Mouse (Mus musculus): Measurements from ENCODE around the gene Nudt16l1. TPM values are rescaled to one million over a fixed set of nuclear protein-coding genes. Genes with fewer than 3 reads are reported as not detected.
A peak's percentile ranks its signal among the peaks of the same experiment; 100 is the strongest.

Gene Nudt16l1
- 137 and 145 TPM in 2 replicates for polyA plus RNA-seq (2012; rRNA removed)

GRCm38 (mm10) chr16:4938461-4938860 lies at the start of gene Nudt16l1:
Gene Nudt16l1, plus strand, starts transcription at chr16:4938761.
- H3K36me3 ChIP-seq (ENCODE audit: control insufficient read depth, insufficient read depth, low read length), result no peaks in the 10 kb centered on the region
- H3K27ac ChIP-seq (ENCODE audit: insufficient read depth, low read depth, low read length), result peak within 1 kb of the TSS; percentile 54
- peaks cover 9% of the 10 kb centered on the region for H3K4me1 ChIP-seq (ENCODE audit: control insufficient read depth, insufficient read depth, low read length)
- H3K27me3 ChIP-seq (replicated peaks; ENCODE audit: control insufficient read depth, insufficient read depth, low read length), result no peaks in the 10 kb centered on the region
- no peak for DNase-seq
- peak within 1 kb of the TSS; percentile 90 for H3K4me3 ChIP-seq (ENCODE audit: insufficient read depth, low read depth, low read length)
- WGBS, result 2% methylated on average over 2 of the region's 2 CpGs
- TF ChIP-seq POLR2A (IDR thresholded peaks at IDR 0.05; ENCODE audit: low read depth, low read length) (no peak), CTCF (conservative IDR thresholded peaks at IDR 0.05; ENCODE audit: insufficient read depth, insufficient read length, low read depth, low read length) (no peak)

- H3K4me1 ChIP-seq (ENCODE audit: control insufficient read depth, insufficient read depth, low read length), result peaks cover 36% of the 10 kb centered on the region
- H3K27me3 ChIP-seq (replicated peaks; ENCODE audit: control insufficient read depth, insufficient read depth, low read length), result no peaks in the 10 kb centered on the region
- no peak overlapping the region for H3K27ac ChIP-seq (ENCODE audit: insufficient read depth, low read depth, low read length)
- H3K4me3 ChIP-seq (ENCODE audit: insufficient read depth, low read depth, low read length), result no peak overlapping the region
- H3K36me3 ChIP-seq (ENCODE audit: control insufficient read depth, insufficient read depth, low read length), result no peaks in the 10 kb centered on the region; the same call in 1 of the 2 replicates
- DNase-seq, result no peak
- 47% methylated on average over 4 of the region's 4 CpGs for WGBS
- no peak for TF ChIP-seq CTCF (conservative IDR thresholded peaks at IDR 0.05; ENCODE audit: insufficient read depth, insufficient read length, low read depth, low read length)
- no peak for TF ChIP-seq POLR2A (IDR thresholded peaks at IDR 0.05; ENCODE audit: low read depth, low read length)
These were observed 48.3 kb upstream of the Nudt16l1 start for GRCm38 (mm10) chr16:4890201-4890709.

- WGBS, result 60% methylated on average over 6 of the region's 6 CpGs
- Histone ChIP-seq H3K4me3 (ENCODE audit: insufficient read depth, low read depth, low read length) (no peak overlapping the region), H3K27me3 (replicated peaks; ENCODE audit: control insufficient read depth, insufficient read depth, low read length) (no peaks in the 10 kb centered on the region), H3K4me1 (ENCODE audit: control insufficient read depth, insufficient read depth, low read length) (peaks cover 46% of the 10 kb centered on the region), H3K27ac (ENCODE audit: insufficient read depth, low read depth, low read length) (no peak overlapping the region), H3K36me3 (ENCODE audit: control insufficient read depth, insufficient read depth, low read length) (no peaks in the 10 kb centered on the region; the same call in 1 of the 2 replicates)
- TF ChIP-seq CTCF (conservative IDR thresholded peaks at IDR 0.05; ENCODE audit: insufficient read depth, insufficient read length, low read depth, low read length) (no peak), POLR2A (IDR thresholded peaks at IDR 0.05; ENCODE audit: low read depth, low read length) (no peak)
- DNase-seq, result no peak
These were observed 46.4 kb upstream of the Nudt16l1 start for GRCm38 (mm10) chr16:4892171-4892570.

GRCm38 (mm10) chr16:4894201-4894908 lies 44.2 kb upstream of the Nudt16l1 start:
- H3K27ac ChIP-seq (ENCODE audit: insufficient read depth, low read depth, low read length), result peak overlapping the region; percentile 53
- no peaks in the 10 kb centered on the region; the same call in 1 of the 2 replicates for H3K36me3 ChIP-seq (ENCODE audit: control insufficient read depth, insufficient read depth, low read length)
- H3K4me1 ChIP-seq (ENCODE audit: control insufficient read depth, insufficient read depth, low read length), result peaks cover 40% of the 10 kb centered on the region
- H3K4me3 ChIP-seq (ENCODE audit: insufficient read depth, low read depth, low read length), result no peak overlapping the region
- WGBS, result 61% methylated on average over 7 of the region's 7 CpGs
- H3K27me3 ChIP-seq (replicated peaks; ENCODE audit: control insufficient read depth, insufficient read depth, low read length), result no peaks in the 10 kb centered on the region
- DNase-seq, result peak; percentile 40
- TF ChIP-seq CTCF (conservative IDR thresholded peaks at IDR 0.05; ENCODE audit: insufficient read depth, insufficient read length, low read depth, low read length) (no peak), POLR2A (IDR thresholded peaks at IDR 0.05; ENCODE audit: low read depth, low read length) (no peak)

- Histone ChIP-seq H3K36me3 (ENCODE audit: control insufficient read depth, insufficient read depth, low read length) (no peaks in the 10 kb centered on the region; the same call in 1 of the 2 replicates), H3K27me3 (replicated peaks; ENCODE audit: control insufficient read depth, insufficient read depth, low read length) (no peaks in the 10 kb centered on the region), H3K4me1 (ENCODE audit: control insufficient read depth, insufficient read depth, low read length) (peaks cover 32% of the 10 kb centered on the region), H3K4me3 (ENCODE audit: insufficient read depth, low read depth, low read length) (no peak overlapping the region), H3K27ac (ENCODE audit: insufficient read depth, low read depth, low read length) (peak overlapping the region; percentile 73)
- 40% methylated on average over 5 of the region's 5 CpGs for WGBS
- no peak for TF ChIP-seq CTCF (conservative IDR thresholded peaks at IDR 0.05; ENCODE audit: insufficient read depth, insufficient read length, low read depth, low read length)
- no peak for TF ChIP-seq POLR2A (IDR thresholded peaks at IDR 0.05; ENCODE audit: low read depth, low read length)
- DNase-seq, result peak; percentile 95
These were observed 42.1 kb upstream of the Nudt16l1 start for GRCm38 (mm10) chr16:4896249-4897027.

GRCm38 (mm10) chr16:4897146-4897730 lies 41.3 kb upstream of the Nudt16l1 start:
- Histone ChIP-seq H3K4me3 (ENCODE audit: insufficient read depth, low read depth, low read length) (no peak overlapping the region), H3K36me3 (ENCODE audit: control insufficient read depth, insufficient read depth, low read length) (no peaks in the 10 kb centered on the region; the same call in 1 of the 2 replicates), H3K4me1 (ENCODE audit: control insufficient read depth, insufficient read depth, low read length) (peaks cover 30% of the 10 kb centered on the region), H3K27ac (ENCODE audit: insufficient read depth, low read depth, low read length) (peak overlapping the region; percentile 25), H3K27me3 (replicated peaks; ENCODE audit: control insufficient read depth, insufficient read depth, low read length) (no peaks in the 10 kb centered on the region)
- 48% methylated on average over 7 of the region's 7 CpGs for WGBS
- no peak for DNase-seq
- TF ChIP-seq POLR2A (IDR thresholded peaks at IDR 0.05; ENCODE audit: low read depth, low read length) (no peak), CTCF (conservative IDR thresholded peaks at IDR 0.05; ENCODE audit: insufficient read depth, insufficient read length, low read depth, low read length) (peak; percentile 51; the same call in 1 of the 2 replicates)

All from kidney, adult 2 months (tissue).